Mouse (Mus musculus) stomach, embryonic 16.5 days (tissue): ENCODE data around the gene Mgme1. TPM values are rescaled to one million over a fixed set of nuclear protein-coding genes. Genes with fewer than 3 reads are reported as not detected.
A peak's percentile ranks its signal among the peaks of the same experiment; 100 is the strongest.

Experiments
- ATAC-seq: fragments of 200-750 bp; cut with Nextera tagmentation; 2 replicates; pipeline ENCODE4 v1.8.0; 2017; ENCODE audit warnings: moderate number of reproducible peaks, moderate TSS enrichment; ENCODE audit not compliant: insufficient read depth, low FRiP score
- H3K27ac ChIP-seq: fragments of 300-500 bp; sonication (generic); 2 replicates; pipeline ENCODE4 v1.5.1; 2014; ENCODE audit warnings: low read length
- H3K27me3 ChIP-seq: fragments of 300-500 bp; sonication (generic); 2 replicates; pipeline ENCODE4 v1.6.1; 2014; ENCODE audit warnings: low read length, control low read depth, mixed read lengths; ENCODE audit not compliant: control insufficient read depth, insufficient read depth
- H3K36me3 ChIP-seq: fragments of 300-500 bp; sonication (generic); 2 replicates; pipeline ENCODE4 v1.6.1; 2014; ENCODE audit warnings: low read length; ENCODE audit not compliant: control insufficient read depth, insufficient read depth
- H3K4me1 ChIP-seq: fragments of 300-500 bp; sonication (generic); 2 replicates; pipeline ENCODE4 v1.6.1; 2014; ENCODE audit warnings: low read length, control low read depth, mixed read lengths; ENCODE audit not compliant: control insufficient read depth, insufficient read depth
- H3K4me2 ChIP-seq: fragments of 300-500 bp; sonication (generic); 2 replicates; pipeline ENCODE4 v1.6.1; 2014; ENCODE audit warnings: low read depth, low read length, mixed read lengths
- H3K4me3 ChIP-seq: fragments of 300-500 bp; sonication (generic); replicated peaks from 2 replicates; pipeline ENCODE4 v1.5.1; 2014; ENCODE audit warnings: mild to moderate bottlenecking, low read length
- H3K9ac ChIP-seq: fragments of 300-500 bp; sonication (generic); 2 replicates; pipeline ENCODE4 v1.6.1; 2014; ENCODE audit warnings: low read length
- H3K9me3 ChIP-seq: fragments of 300-500 bp; sonication (generic); replicated peaks from 2 replicates; pipeline ENCODE4 v1.6.1; 2016; ENCODE audit warnings: low read length, control low read depth; ENCODE audit not compliant: control insufficient read depth
- WGBS: fragments of 180-500 bp; shearing (Covaris S2); extraction: QIAGEN DNeasy Blood & Tissue Kit; methylation state at CpG from one replicate; pipeline ENCODE4 v1.1.7; 2014; 5-methylcytosine and 5-hydroxymethylcytosine counted together
- polyA plus RNA-seq: library from polyadenylated mRNA; unstranded; fragments of >200 nt; fragmentation: Nextera tagmentation; extraction: Ambion mirVana; gene quantifications from 2 replicates; pipeline ENCODE4 v1.2.1, GENCODE M21; 2015

Gene Mgme1
- polyA plus RNA-seq, 1 experiment from 2014 or later, result 18.3 TPM

DNA sequence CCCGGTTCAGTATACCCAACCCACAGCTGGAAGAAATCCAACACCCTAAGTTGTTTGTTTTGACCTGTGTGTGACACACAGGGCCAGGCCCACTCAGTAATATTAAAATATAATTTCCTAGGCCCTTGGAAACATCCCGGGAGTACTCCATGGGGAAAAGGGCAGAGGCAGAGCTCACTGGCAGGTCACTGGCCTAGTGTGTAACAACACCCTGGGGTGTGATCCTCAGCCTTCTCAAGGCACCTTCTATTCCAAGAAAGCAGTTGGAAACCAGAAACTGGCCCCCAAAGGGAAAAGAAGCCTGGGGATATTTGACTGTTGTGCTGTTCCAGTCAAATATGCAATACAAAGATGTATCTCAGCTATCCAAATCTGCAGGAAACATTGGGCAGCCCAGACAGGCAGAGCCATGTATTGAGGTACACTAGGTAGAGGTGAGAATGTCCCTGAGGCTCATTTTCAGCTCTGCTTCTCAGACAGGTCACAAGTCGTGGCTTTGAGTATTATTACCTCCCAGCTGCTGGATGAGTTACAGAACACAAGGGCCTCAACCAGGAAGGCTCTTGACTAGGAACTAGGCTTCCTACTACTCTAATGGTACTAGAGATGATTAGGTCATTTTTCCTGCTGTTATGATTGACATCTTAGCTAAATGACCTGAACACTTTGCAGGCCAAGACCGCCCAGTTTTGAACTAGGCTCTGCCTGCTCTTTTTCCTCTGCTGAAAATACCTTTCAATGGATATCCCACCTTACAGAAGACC, 21.7 kb upstream of the Mgme1 start:
- H3K27ac ChIP-seq, result peak overlapping the region; percentile 2; the same call in 1 of the 2 replicates
- ATAC-seq, result no peak
- WGBS, result 33% methylated on average over 4 of the region's 4 CpGs

DNA sequence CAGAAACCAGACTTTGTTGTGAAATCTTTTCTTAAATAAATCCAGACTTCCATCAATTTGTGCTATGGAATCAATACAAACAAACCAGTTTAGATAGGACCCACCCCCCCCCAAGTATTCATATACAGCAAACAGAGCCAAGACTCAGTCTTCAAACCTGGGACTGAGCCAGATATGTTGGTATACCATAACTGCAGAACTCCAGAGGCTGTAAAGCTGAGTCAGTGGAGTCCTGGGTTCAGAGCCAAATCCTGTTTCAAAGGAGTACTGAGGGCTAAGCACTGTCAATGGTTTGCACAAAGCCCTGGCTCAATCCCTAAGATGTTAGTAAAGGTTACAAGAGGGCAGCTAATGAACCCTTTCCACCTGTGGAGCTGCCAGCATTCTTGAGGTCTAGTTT, 20.4 kb upstream of the Mgme1 start:
- Histone ChIP-seq H3K36me3 (peaks cover 27% of the 10 kb centered on the region; the same call in 1 of the 2 replicates), H3K27ac (no peak overlapping the region), H3K4me2 (no peak overlapping the region), H3K9me3 (no peaks in the 10 kb centered on the region), H3K4me3 (no peak overlapping the region), H3K27me3 (no peaks in the 10 kb centered on the region), H3K4me1 (peaks cover 10% of the 10 kb centered on the region; the same call in 1 of the 2 replicates), H3K9ac (no peak overlapping the region)
- no peak for ATAC-seq

More for the DNA sequence above, 21.7 kb upstream of the Mgme1 start:
- Histone ChIP-seq H3K4me1 (peaks cover 10% of the 10 kb centered on the region; the same call in 1 of the 2 replicates), H3K9ac (no peak overlapping the region), H3K4me3 (no peak overlapping the region), H3K36me3 (peaks cover 22% of the 10 kb centered on the region; the same call in 1 of the 2 replicates), H3K9me3 (no peaks in the 10 kb centered on the region), H3K27me3 (no peaks in the 10 kb centered on the region), H3K4me2 (no peak overlapping the region)

DNA sequence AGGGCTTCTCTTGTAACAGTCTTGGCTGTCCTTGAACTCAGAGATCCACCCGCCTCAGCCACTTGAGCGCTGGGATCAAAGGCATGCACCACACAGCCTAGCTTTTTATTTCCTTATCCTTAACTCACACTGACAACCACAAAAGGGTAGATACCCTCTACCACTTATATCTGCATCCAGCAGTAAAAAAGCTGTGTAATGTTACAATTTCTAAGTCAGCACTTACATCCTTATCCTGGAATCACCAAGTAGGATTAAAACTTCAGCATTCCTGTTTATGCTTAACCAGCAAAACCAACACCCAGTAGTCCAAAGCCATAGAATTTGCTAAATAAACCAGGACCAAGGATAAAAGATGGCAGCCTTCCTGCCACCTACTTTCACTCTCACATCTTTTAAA, 7.6 kb upstream of the Mgme1 start:
- Histone ChIP-seq H3K9ac (no peak overlapping the region), H3K4me1 (peaks cover 22% of the 10 kb centered on the region), H3K9me3 (no peaks in the 10 kb centered on the region), H3K36me3 (peaks cover 17% of the 10 kb centered on the region; the same call in 1 of the 2 replicates), H3K27me3 (no peaks in the 10 kb centered on the region), H3K4me3 (no peak overlapping the region), H3K27ac (no peak overlapping the region), H3K4me2 (no peak overlapping the region)
- no peak for ATAC-seq
- WGBS, result 82% methylated on average over 2 of the region's 2 CpGs

DNA sequence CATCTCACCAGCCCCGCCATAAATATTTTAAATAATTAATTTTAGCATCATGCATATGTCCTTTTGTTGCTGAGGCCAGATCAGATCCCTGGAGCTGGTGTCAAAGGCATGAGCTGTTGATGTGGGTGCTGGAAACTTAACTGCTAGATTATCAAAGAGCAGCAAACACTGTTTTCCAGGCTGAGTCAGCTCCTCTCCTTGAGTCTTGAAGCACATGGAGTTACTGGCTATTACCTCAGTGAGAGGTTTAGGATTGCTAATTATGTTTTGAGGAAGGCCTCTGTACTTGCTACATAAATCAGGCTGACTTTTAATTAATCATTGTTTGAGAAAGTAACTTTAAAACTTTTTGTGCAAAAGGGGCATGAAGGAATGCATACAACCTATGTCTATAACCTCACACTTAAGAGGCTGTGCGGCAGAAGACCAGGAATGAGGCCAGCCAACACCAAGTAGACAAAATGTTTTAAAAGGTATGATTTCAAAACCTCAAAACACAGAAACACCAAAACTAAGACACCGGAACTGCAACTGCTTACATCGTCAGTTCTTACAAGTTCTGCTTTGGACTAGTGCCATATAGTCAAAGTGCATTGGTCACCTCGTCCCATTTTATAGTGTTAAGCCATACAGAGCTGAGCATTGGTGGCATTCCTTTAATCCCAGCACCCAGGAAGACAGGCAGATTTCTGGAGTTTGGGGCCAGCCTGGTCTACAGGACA, 5.9 kb upstream of the Mgme1 start:
- Histone ChIP-seq H3K36me3 (peaks cover 7% of the 10 kb centered on the region; the same call in 1 of the 2 replicates), H3K9me3 (no peaks in the 10 kb centered on the region), H3K4me1 (peaks cover 33% of the 10 kb centered on the region), H3K4me2 (no peak overlapping the region), H3K4me3 (no peak overlapping the region), H3K27me3 (no peaks in the 10 kb centered on the region), H3K27ac (no peak overlapping the region), H3K9ac (no peak overlapping the region)
- 71% methylated on average over 5 of the region's 5 CpGs for WGBS
- ATAC-seq, result no peak

DNA sequence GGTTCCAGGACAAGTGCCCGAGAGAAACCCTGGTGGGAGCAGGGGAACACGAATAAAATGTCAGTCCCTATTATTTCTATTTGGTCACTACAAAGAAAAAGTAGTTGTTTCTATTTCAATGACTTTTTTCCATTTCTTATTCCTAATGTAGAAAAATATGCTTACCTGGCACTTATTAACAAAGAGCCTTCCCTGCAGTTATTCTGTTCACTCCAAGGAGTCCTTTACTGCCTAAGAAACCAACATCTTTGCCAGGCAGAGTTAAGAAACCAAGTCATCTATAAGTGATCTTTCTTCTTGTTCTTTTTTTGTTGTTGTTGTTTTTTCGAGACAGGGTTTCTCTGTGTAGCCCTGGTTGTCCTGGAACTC, 5.4 kb upstream of the Mgme1 start:
- peaks cover 7% of the 10 kb centered on the region; the same call in 1 of the 2 replicates for H3K36me3 ChIP-seq

DNA sequence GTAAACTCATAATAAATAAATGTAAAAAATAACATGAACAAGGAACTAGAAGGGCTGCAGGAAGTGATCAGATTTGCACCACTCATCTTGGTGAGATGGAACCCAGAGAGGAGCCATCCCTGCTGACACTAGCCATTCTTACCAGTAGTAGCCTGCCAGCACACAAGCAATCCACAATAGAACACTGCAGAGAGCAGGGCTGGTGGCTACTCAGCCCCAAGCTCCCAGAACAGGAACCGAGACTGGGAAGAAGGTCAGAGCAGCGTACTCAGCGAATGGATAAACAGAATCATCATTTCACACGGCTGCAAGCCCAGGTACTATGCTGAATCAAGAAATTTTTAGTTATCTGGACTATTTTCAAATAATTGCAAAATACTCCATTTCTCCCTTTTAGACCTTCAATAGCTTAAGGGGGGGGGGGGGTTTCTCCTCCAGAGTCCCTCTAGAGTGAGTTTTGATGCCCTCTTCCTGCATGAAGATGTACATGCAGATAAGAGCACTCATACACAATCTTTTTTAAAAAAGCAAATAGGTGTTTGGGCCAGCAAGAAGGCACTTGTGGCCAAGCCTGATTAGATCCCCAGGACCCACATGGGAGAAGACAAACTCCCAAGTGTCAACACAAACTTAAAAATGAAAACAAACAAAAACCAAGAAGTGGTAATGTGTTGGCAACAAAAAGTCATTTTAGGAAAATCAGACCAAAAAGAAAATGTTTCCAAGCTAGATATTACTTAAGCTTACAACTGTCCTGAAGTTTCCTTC, 4.4 kb upstream of the Mgme1 start:
- Histone ChIP-seq H3K9ac (no peak overlapping the region), H3K36me3 (no peaks in the 10 kb centered on the region; the same call in 1 of the 2 replicates), H3K9me3 (no peaks in the 10 kb centered on the region), H3K27ac (peak overlapping the region; percentile 15), H3K4me3 (no peak overlapping the region), H3K4me1 (peaks cover 33% of the 10 kb centered on the region), H3K4me2 (0 out of 2 replicates have a peak overlapping the region, but pooled peaks have one; percentile 68), H3K27me3 (no peaks in the 10 kb centered on the region)
- WGBS, result 26% methylated on average over 4 of the region's 4 CpGs
- ATAC-seq, result no peak

More for the DNA sequence above, 5.4 kb upstream of the Mgme1 start:
- H3K4me2 ChIP-seq, result no peak overlapping the region
- no peak for ATAC-seq
- WGBS, result 65% methylated on average over 3 of the region's 3 CpGs
- H3K9ac ChIP-seq, result no peak overlapping the region
- H3K4me3 ChIP-seq, result no peak overlapping the region
- H3K27me3 ChIP-seq, result no peaks in the 10 kb centered on the region
- H3K27ac ChIP-seq, result no peak overlapping the region
- H3K9me3 ChIP-seq, result no peaks in the 10 kb centered on the region
- H3K4me1 ChIP-seq, result peaks cover 33% of the 10 kb centered on the region

DNA sequence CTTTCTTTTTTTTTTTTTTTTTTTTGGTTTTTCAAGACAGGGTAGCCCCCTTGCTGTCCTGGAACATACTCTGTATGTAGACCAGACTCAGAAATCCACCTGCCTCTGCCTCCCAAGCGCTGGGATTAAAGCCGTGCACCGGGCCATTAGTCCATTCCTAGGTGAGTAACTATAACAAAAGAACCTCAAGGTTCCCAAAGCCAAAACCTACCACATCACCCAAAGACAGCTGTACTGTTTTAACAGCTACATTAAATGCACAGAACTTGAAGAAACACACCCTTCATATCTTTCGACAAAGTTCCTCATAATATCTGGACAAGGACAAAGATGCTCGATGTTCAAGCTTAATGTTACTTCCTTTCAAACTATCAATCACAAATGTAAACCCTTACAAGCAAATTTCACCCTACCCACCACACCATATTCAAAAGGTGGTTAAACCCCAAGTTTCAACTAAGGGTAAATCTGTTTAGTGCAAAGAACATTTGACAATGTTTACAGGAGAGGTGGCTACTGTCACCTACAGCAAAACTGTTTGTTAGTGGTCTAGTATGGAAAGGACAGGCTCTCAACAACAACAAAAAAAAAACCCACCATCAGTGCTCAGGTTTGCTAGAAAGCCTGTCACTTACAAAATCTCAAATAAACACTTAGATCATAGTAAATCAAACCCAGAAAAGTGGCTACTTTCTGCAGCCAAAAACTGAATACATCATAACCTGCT, 3.3 kb upstream of the Mgme1 start:
- Histone ChIP-seq H3K9me3 (no peaks in the 10 kb centered on the region), H3K4me2 (peak overlapping the region; percentile 68), H3K27ac (0 out of 2 replicates have a peak overlapping the region, but pooled peaks have one; percentile 6), H3K36me3 (no peaks in the 10 kb centered on the region; the same call in 1 of the 2 replicates), H3K4me1 (peaks cover 36% of the 10 kb centered on the region), H3K4me3 (peak overlapping the region; percentile 97), H3K27me3 (no peaks in the 10 kb centered on the region), H3K9ac (0 out of 2 replicates have a peak overlapping the region, but pooled peaks have one; percentile 26)
- 44% methylated on average over 5 of the region's 5 CpGs for WGBS
- no peak for ATAC-seq

DNA sequence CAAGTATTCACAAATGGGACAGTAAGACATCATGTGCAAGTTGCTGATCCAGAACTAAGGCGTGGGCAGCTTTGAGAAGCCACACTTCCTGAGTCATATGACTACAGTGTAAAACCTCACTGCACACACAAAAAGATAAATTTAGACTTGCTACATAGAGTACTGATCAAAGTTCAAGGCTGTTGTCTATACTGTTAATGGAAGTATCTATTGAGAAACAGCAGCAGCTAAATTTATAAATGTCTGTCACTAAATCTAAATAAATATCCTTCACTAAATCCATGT, 2.8 kb upstream of the Mgme1 start:
- Histone ChIP-seq H3K9ac (0 out of 2 replicates have a peak overlapping the region, but pooled peaks have one; percentile 26), H3K4me1 (peaks cover 38% of the 10 kb centered on the region), H3K9me3 (no peaks in the 10 kb centered on the region), H3K4me3 (peak overlapping the region; percentile 97), H3K27me3 (no peaks in the 10 kb centered on the region), H3K36me3 (no peaks in the 10 kb centered on the region; the same call in 1 of the 2 replicates), H3K4me2 (peak overlapping the region; percentile 68), H3K27ac (0 out of 2 replicates have a peak overlapping the region, but pooled peaks have one; percentile 6)
- 23% methylated on average over 1 of the region's 1 CpGs for WGBS
- no peak for ATAC-seq
